Mouse (Mus musculus): Measurements from ENCODE around the gene Phf20.

The Phf20 gene

DNA sequence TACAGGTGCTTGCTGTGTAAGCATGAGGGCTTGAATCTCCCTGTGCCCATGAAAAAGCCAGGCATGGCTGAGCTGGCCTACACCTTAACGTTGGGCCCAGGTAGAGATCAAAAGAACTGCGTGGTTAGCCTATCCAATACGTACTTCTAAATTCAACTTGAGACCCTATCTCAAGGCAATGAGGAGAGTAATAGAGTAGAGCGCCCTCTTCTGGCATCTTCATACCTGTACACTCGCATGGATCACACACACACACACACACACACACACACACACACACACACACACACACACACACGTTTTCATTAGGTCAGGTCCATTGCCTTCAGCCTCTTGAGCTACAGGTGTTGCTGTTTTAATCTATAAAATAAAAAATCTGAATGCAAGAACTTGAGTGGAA lies 118.5 kb downstream of the Phf20 start:
- no peak for DNase-seq (ENCODE audit: low spot score)

DNA sequence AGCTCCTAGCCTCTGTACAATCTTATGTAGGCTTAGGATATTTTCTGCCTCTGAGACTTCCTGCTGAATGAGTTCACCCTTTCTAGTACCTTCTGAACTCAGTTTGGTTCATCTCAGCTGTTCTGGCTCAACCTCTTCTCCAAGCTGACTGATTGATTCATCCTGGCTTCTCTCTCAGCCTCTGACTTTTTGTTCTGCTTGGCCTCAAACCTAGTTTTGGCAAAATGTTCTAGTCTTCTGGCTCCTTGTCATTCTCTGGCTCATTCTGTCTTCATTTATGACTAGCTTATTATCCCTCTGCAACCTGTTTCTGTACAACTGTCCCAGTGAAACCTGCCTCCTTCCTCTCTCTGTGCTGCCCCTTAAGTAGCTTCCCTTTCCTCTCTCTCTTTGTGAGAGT lies 122.2 kb downstream of the Phf20 start:
- no peak for DNase-seq (ENCODE audit: low spot score)

DNA sequence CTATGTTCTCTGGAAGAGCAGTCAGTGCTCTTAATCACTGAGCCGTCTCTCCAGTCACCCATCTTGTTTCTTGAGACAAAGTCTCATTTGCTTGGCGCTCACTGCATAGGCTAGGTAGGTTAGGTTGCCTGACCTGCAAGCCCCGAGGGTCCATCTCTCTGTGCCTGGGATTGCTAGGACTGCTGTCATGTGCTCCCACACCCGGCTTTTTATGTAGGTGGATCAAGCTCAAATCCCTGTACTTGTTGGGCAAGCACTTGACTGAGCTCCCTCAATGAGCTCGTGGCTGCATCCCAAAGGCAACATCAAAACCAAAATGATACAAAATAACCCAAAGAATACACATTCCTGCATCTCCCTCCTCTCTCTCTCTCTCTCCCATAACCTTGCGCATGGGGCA lies 125.3 kb downstream of the Phf20 start:
- no peak for DNase-seq (ENCODE audit: low spot score)

- peak; percentile 55 for DNase-seq (ENCODE audit: low spot score)
Observed at GRCm38 (mm10) chr2:156324116-156324588, 127.9 kb downstream of the Phf20 start.

DNA sequence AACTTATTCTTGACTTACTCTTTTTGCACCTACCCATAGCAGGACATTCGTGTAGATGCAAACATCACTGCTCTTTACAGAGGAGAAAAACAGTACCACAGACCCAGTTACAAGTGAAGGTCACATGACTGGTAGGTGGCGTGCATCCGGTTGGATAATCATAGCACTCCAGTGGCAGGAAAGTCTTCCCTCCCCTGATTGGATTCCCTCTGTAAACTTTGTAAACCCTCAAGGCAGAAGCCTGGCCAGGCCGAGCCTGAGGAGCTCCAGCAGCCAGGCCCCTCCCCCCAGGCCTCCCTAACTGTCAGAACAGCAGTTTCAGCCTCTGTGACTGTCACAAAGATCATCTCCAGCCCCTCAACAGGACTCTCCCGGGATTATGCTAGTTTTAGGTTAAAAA lies 128.4 kb downstream of the Phf20 start:
- DNase-seq (ENCODE audit: low spot score): peak; percentile 74

GRCm38 (mm10) chr2:156330681-156331080 lies 134.4 kb downstream of the Phf20 start:
- no peak for DNase-seq (ENCODE audit: low spot score)

- no peak for DNase-seq (ENCODE audit: low spot score)
Observed at GRCm38 (mm10) chr2:156331446-156331965, 135.2 kb downstream of the Phf20 start.

GRCm38 (mm10) chr2:156340078-156340477 lies 143.8 kb downstream of the Phf20 start:
- DNase-seq (ENCODE audit: low spot score): no peak

DNA sequence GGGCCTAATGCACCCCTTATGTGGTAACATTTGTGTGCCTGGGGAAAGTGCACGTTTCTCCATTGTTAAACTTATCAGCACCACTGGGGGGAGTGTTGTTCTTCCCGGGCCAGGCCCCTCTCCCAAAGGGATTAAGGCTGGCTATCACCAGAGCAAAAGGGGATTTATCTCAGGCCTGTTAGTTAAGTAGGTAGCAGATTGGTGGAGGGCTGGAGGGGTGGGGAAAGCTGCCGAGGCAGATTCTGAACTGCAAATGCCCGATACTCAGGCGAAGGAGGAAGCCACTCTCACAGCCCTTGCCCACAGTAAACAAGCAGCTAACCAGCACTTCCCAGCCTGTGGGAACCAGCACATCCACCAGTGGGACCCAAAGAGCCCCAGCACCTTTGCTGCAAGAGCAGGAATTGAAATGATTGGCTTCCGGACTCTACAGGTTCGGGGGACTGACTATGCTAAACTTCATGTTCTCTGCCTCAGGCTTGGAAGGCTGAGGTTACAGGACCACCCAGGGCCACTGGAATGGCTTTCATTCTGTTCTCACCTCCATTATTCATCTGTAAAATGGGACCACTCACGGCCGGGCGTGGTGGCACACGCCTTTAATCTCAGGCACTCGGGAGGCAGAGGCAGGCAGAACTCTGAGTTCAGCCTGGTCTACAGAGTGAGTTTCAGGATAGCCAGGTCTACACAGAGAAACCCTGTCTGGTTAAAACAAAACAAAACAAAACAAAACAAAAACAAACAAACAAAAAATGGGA lies 148.7 kb downstream of the Phf20 start:
- DNase-seq (ENCODE audit: low spot score): peak; percentile 17

DNA sequence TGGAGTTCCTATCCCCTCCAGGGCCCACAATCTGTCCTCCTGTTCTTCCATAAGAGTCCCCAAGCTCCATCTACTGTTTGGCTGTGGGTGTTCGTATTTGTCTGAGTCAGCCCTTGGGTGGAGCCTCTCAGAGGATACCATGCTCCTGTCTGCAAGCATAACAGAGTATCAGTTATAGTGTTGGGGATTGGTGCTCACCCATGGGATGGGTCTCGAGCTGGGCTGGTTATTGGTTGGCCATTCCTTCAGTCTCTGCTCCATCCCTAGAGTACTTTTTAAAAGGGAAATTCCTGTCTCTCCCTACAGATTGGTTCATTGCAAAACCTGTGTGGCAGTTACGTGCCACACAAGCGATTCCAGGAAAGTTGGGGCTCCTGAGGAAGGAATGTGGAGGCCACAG lies 152.5 kb downstream of the Phf20 start:
- no peak for DNase-seq (ENCODE audit: low spot score)

DNA sequence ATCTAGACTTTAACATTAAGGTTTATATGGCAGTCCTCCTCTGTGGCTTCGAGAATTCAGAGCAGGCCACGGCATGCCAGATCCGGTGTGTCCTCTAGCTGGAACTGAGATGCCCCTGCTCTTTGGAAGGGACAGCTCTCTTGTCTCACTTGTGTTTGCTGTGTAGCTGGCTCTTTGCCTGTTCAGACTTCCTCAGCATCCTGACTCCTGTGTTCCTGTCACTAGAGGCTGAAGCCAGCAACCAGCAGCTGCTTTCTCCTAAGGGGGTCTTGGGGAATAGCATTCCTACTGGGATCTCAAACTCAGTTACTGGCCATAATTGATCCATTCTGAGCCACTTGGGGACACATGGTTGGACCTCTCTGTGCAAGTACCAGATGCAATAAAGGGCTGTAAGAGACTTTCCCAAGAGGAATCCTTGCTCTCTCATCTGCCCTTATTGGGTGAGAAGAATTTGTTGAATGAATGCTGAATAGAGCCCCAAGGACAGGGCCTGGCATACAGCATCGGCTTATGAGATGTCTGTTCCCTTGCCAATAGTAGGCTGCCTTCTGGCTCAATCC lies 153.1 kb downstream of the Phf20 start:
- no peak for DNase-seq (ENCODE audit: low spot score)

DNA sequence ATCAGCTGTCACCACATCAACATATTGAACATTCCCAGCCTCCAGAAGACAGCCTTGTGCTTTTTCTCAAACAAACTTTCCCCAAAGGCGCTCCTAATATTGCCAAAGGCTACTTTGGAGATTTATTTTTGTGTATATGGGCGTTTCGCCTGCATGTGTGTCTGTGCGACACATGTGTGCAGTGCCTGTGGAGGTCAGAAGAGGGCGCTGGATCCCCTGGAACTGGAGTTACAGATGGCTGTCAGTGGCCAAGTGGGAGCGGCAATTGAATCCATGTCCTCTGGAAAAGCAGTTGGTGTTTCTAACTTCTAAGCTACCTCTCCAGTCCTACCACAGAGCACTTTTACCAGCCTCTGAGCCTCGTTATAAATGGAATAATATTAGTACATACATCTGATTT lies 155.0 kb downstream of the Phf20 start:
- no peak for DNase-seq (ENCODE audit: low spot score)

GRCm38 (mm10) chr2:156352413-156353165 lies 156.3 kb downstream of the Phf20 start:
- DNase-seq (ENCODE audit: low spot score): no peak

DNA sequence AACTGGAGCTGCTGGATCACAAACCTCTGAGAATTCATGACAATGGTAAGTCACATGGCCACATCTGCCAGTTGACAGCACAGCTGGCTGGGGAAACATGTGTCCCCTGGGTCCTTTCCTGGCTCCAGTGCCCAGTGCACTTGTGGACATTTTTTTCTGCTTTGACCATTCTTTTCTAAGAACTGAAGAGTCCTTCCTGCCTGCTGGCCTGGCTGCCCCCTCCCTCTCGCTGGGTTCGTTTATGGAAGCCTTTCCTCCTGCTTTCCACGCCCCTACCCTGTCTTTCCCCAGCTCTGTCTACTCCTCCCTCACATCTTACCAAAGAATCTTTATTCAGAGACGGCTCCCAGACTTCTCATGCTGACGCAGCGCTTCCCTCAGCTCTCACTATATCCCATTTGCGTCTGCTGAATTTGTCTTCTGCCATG lies 157.0 kb downstream of the Phf20 start:
- no peak for DNase-seq (ENCODE audit: low spot score)

- DNase-seq (ENCODE audit: low spot score): no peak
Observed at GRCm38 (mm10) chr2:156356031-156356430, 159.8 kb downstream of the Phf20 start.
